Mouse (Mus musculus) layer of hippocampus, postnatal 10 days (tissue): ENCODE measurements at regions not wholly inside any gene's neighbourhood (a gene's known extent, or its start where the extent isn't known, plus 50 kb on each side); places are given as distances from the start of the nearest gene placed in this dataset.
A peak's percentile ranks its signal among the peaks of the same experiment; 100 is the strongest.

Source experiments
- DNase-seq, 2 experiments: peaks; one replicate each; pipeline ENCODE4 v3.0.0; 2021; ENCODE audit warnings: low spot score in 2 of 2

- DNase-seq, result no peak
Observed at GRCm38 (mm10) chr12:78094471-78094870, 99.6 kb upstream of the Gm6657 start.

- DNase-seq, result no peak
Observed at GRCm38 (mm10) chr12:78095352-78095751, 98.7 kb upstream of the Gm6657 start.

- no peak for DNase-seq
Observed at GRCm38 (mm10) chr12:78095916-78096315, 98.1 kb upstream of the Gm6657 start.

GRCm38 (mm10) chr12:78097119-78097518 is 96.9 kb upstream of the Gm6657 start:
- DNase-seq, result no peak

- no peak for DNase-seq
Observed at GRCm38 (mm10) chr12:78097692-78098091, 96.3 kb upstream of the Gm6657 start.

GRCm38 (mm10) chr12:78098765-78099194 is 95.3 kb upstream of the Gm6657 start:
- peak; percentile 73 to 81 for DNase-seq

GRCm38 (mm10) chr12:78099761-78100160 is 94.3 kb upstream of the Gm6657 start:
- peak; percentile 32 to 40 for DNase-seq

GRCm38 (mm10) chr12:78100756-78101155 is 93.3 kb upstream of the Gm6657 start:
- DNase-seq, result no peak

GRCm38 (mm10) chr12:78109931-78110330 is 84.1 kb upstream of the Gm6657 start:
- DNase-seq, result no peak

- DNase-seq, result no peak
Observed at GRCm38 (mm10) chr12:78118131-78118530, 75.9 kb upstream of the Gm6657 start.

GRCm38 (mm10) chr12:78119246-78119645 is 74.8 kb upstream of the Gm6657 start:
- DNase-seq, result no peak

GRCm38 (mm10) chr12:78119855-78120254 is 74.2 kb upstream of the Gm6657 start:
- DNase-seq, result no peak

GRCm38 (mm10) chr12:78129130-78129845 is 64.8 kb upstream of the Gm6657 start:
- no peak for DNase-seq

- DNase-seq, result no peak
Observed at GRCm38 (mm10) chr12:78132016-78132797, 61.8 kb upstream of the Gm6657 start.

- DNase-seq, result no peak
Observed at GRCm38 (mm10) chr12:78133341-78133740, 60.7 kb upstream of the Gm6657 start.

- DNase-seq, result no peak
Observed at GRCm38 (mm10) chr12:78133984-78134383, 60.1 kb upstream of the Gm6657 start.

GRCm38 (mm10) chr12:78137196-78137595 is 56.8 kb upstream of the Gm6657 start:
- no peak for DNase-seq

- no peak for DNase-seq
Observed at GRCm38 (mm10) chr12:78138467-78138866, 55.6 kb upstream of the Gm6657 start.
